Mouse (Mus musculus) bone marrow macrophage, adult 2 months (primary cell): ENCODE results near the gene Ugp2. TPM values are rescaled to one million over a fixed set of nuclear protein-coding genes. Genes with fewer than 3 reads are reported as not detected.

Source experiments
- H3K27ac ChIP-seq: 2 replicates; pipeline ENCODE4 v1.5.1; 2012; ENCODE audit warnings: low read depth, low read length; ENCODE audit not compliant: insufficient read depth
- H3K4me1 ChIP-seq: 2 replicates; pipeline ENCODE4 v1.6.1; 2012; ENCODE audit warnings: low read length; ENCODE audit not compliant: control insufficient read depth, insufficient read depth
- H3K4me3 ChIP-seq: 2 replicates; pipeline ENCODE4 v1.5.1; 2012; ENCODE audit warnings: mild to moderate bottlenecking, low read length, moderate library complexity; ENCODE audit not compliant: insufficient read depth
- CTCF ChIP-seq: IDR thresholded peaks from 2 replicates; pipeline ENCODE4 v1.5.1; 2012; ENCODE audit warnings: low read depth, mild to moderate bottlenecking, low read length, moderate library complexity
- POLR2A ChIP-seq: IDR thresholded peaks from 2 replicates; pipeline ENCODE4 v1.6.1; 2012; ENCODE audit warnings: mild to moderate bottlenecking, low read depth, low read length, borderline replicate concordance
- polyA plus RNA-seq: library from polyadenylated mRNA; stranded (reverse); fragments of >200 nt; gene quantifications from 2 replicates; pipeline ENCODE4 v1.2.4, GENCODE M21; 2012; ENCODE audit not compliant: missing spikeins, insufficient read depth, insufficient read length

The Ugp2 gene
- polyA plus RNA-seq, 1 experiment, result 84.5 TPM

DNA sequence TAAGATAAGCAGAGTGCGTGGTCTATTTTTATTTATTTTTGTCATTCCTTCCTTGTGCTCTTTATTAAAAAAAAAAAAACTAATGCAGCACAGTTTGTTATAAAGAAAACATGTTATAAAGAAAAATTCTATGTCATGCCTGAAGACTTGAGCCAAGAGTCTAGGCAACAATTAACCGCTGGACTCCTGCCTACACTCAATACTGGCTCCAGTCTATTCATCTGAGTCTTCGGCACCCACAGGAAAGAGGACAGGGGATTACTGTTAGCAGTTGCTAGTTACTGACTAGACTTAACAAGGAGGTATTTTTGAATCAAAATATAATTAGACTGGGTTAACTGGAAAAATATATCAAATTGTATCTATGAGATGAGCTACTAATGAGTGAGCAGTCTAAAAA, 3.1 kb upstream of the Ugp2 start:
- no peak overlapping the region for H3K4me3 ChIP-seq
- no peak overlapping the region for H3K27ac ChIP-seq
- TF ChIP-seq POLR2A, result no peak
- TF ChIP-seq CTCF, result no peak
- peaks cover 6% of the 10 kb centered on the region for H3K4me1 ChIP-seq

DNA sequence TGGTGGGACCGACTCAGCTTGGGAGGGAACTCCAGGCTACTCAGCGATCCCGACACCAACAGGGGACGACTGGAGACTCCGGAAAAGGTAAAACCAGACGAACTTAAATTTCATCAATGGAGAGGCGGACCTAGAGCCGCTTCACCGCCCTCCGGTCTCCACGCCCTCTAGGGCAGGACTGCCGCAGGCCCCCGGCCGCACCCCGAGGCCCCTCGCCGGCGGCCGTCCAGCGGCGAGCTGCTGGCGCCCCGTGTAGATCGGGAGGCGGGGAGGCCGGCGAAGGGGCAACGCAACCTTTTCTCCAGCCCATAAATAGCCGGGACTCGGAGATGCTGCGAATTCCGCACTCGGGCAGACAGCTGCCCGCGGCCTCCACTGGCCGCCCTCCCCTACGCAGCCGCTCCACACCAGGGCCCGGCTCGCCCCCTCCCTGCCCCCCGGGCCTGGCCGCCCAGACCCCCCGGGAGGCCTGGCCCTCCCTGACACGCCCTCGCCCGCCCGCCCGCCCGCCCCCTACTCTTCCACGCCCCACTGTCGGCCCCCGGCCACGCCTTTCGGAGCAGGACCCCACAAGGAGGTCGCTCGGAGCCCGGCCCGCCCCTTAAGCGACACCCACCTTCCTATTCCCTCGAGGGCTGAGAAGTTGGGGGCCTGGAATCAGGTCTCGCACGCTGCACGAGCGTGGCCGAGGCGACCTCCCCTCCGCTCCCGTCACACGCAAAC, 441 bp downstream of the Ugp2 start:
- H3K4me1 ChIP-seq, result peaks cover 17% of the 10 kb centered on the region
- no peak for TF ChIP-seq POLR2A
- no peak for TF ChIP-seq CTCF
- H3K27ac ChIP-seq, result peak overlapping the region; percentile 98
- H3K4me3 ChIP-seq, result peak overlapping the region; percentile 100

DNA sequence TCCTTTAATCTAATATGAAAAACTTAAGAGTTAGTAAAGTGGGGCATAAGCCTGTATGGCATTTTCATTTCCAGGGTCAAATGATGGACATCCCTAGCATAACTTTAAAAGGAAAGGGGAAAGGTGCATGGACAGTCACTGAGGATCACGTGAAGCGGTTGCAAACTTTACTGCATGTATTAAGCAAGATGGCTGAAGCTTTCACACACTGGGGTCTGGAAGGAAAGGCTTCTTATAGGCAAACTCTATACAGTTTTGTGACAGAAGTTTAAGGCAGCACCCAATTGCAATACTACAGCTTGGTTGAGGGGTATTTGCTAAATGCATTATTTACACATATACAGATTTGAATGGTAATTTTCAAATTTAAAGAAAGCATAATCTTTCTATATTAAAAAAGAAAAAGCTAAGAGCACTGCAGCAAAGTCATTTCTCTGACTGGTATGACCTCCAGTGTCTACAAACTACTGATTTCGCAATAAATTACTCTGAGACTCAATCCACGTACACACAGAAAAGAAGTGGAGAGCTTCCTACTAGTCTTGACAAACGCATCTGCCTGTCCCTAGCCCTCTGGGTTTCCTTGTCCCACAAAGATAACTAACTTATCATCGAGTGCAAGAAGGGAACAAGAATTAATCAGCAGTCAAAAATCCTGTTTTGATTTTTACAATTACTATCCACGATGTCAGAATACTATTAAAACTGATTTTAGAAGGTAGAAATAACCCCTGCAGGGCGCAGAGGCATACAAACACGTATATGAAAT, 1.6 kb downstream of the Ugp2 start:
- TF ChIP-seq POLR2A, result no peak
- no peak for TF ChIP-seq CTCF
- H3K4me1 ChIP-seq, result peaks cover 19% of the 10 kb centered on the region
- H3K4me3 ChIP-seq, result peak overlapping the region; percentile 100
- H3K27ac ChIP-seq, result peak overlapping the region; percentile 47

GRCm38 (mm10) chr11:21368466-21368865, 2.5 kb downstream of the Ugp2 start:
- no peak overlapping the region for H3K27ac ChIP-seq
- peaks cover 20% of the 10 kb centered on the region for H3K4me1 ChIP-seq
- no peak overlapping the region for H3K4me3 ChIP-seq
- TF ChIP-seq POLR2A (no peak), CTCF (no peak)

DNA sequence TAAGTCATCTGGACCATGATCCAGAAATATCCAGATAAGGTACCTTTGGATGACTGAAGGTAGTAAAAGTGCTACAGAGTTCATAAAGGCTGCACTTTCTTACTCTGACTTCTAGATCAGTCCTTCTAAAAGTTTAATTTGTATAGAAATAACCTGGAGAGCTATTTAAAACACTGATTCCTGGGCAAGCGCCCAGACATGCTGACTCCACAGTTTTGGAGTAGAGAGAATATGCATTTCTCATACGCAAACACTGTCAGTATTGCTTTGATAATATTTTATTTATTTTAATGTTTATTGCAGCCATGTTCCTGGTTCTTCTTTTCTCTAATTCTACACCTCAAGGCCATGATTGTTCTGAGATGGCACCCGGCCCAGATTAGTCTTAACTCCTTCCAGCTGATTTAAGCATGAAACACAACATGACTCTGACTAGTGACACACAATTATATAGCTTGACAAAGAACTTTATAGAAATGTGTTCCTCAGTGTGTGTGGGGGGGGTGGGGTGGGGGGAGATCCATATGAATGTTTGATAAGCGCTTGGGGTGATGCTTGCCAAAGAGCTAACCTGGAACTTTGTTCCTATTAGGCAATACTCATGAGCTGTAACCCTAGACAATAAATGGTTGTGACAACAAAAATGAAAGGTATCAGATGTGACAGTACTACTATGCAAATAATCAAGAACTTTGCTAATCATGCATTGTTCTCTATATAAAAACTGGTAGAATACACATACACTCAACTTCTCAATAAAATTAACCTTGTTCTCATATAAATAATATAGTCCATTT, 7.7 kb downstream of the Ugp2 start:
- H3K4me3 ChIP-seq, result no peak overlapping the region
- peaks cover 10% of the 10 kb centered on the region for H3K4me1 ChIP-seq
- no peak overlapping the region for H3K27ac ChIP-seq
- TF ChIP-seq POLR2A (no peak), CTCF (no peak)

DNA sequence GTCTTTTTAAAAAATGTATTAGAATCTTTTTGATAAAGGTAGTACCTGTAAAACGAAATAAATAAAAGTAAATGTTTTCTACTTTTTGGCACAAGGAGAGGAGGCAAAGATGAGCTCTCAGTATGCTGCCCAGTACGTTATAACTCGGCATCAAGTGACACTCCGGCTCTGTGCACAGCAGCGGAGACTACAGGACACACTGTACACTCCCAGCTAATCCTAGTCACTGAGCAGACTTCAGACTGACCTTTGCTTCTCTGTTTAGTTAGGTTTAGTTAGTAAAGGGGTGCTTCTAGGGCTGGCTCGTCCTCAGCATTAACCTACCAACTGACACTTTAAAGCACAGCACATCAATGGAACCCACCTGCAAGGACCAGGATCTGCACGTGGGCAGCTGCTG, 19.7 kb downstream of the Ugp2 start:
- H3K4me3 ChIP-seq, result no peak overlapping the region
- H3K4me1 ChIP-seq, result no peaks in the 10 kb centered on the region
- no peak overlapping the region for H3K27ac ChIP-seq
- TF ChIP-seq POLR2A, result no peak
- TF ChIP-seq CTCF, result no peak

- TF ChIP-seq POLR2A (no peak), CTCF (no peak)
- Histone ChIP-seq H3K4me1 (no peaks in the 10 kb centered on the region), H3K27ac (no peak overlapping the region), H3K4me3 (no peak overlapping the region)
Observed at GRCm38 (mm10) chr11:21348890-21349289, 22.1 kb downstream of the Ugp2 start.

GRCm38 (mm10) chr11:21346020-21346419, 25.0 kb downstream of the Ugp2 start:
- Histone ChIP-seq H3K4me3 (no peak overlapping the region), H3K27ac (no peak overlapping the region), H3K4me1 (no peaks in the 10 kb centered on the region)
- no peak for TF ChIP-seq POLR2A
- TF ChIP-seq CTCF, result no peak

DNA sequence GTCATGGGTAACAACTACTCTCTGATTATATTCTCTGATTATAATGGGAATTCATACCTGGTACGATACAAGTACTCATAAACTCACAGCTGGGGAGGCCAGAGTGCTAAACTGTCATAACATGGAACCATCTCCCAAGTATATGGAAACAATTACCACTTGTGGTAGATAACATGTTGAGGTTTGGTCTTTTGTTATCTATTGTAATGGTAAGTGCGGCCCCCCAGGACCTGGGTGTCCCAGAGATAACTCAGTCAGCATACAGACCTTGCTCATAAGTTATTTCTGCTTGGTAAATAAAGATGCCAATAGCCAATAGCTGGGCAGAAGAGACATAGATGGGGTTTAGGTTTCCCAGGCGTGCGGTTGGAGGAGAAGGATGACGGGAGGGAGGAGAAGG, 27.5 kb downstream of the Ugp2 start:
- H3K4me3 ChIP-seq, result no peak overlapping the region
- no peaks in the 10 kb centered on the region for H3K4me1 ChIP-seq
- TF ChIP-seq CTCF (no peak), POLR2A (no peak)
- no peak overlapping the region for H3K27ac ChIP-seq
